ENCODE assay signal across 8 mouse cellular contexts in the genomic region with DNA sequence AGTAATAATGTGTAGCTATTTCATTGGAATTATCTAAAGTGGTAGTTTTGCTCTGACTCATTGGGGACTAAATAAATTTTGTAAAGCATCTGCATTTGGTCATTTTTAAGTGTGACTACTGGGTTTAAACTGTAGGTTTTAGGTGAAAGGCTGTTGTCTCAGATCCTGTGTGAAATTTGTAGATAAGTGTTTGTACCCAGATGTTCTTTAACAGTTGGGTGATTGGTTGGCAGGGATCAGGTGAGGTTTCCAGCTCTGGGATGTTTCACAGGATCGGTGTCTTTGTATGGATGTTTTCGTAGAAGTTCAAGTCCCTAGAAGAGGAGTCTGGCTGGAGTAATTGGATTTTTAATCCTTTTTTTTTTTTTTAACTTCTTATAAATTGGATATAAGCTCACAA. TPM values are rescaled to one million over a fixed set of nuclear protein-coding genes. Genes with fewer than 3 reads are reported as not detected.
A peak's percentile ranks its signal among the peaks of the same experiment; 100 is the strongest.
DNase-seq lines count a peak whose midpoint lies in the region; ATAC-seq and TF ChIP-seq lines count a peak whose summit lies in the region.

No protein-coding gene starts in this region.

- no peak for DNase-seq in kidney, postnatal 25 days
- DNase-seq in thymus, postnatal 4 days, result no peak
- no peak for DNase-seq in urinary bladder, postnatal 14 days (ENCODE audit: low spot score)
- DNase-seq in spleen, adult 18-20 months, result no peak

- no peaks in the 10 kb centered on the region for H3K9me3 ChIP-seq in kidney, embryonic 16.5 days (ENCODE audit: low read length)
- no peaks in the 10 kb centered on the region for H3K9me3 ChIP-seq in hindbrain, embryonic 15.5 days
- no peaks in the 10 kb centered on the region for H3K9me3 ChIP-seq in midbrain, embryonic 12.5 days

- peak overlapping the region; percentile 37 for H3K4me2 ChIP-seq in kidney, embryonic 16.5 days (replicated peaks; ENCODE audit: low read depth, low read length)
- H3K4me2 ChIP-seq in hindbrain, embryonic 15.5 days, result peak overlapping the region; percentile 44
- peak overlapping the region; percentile 42 for H3K4me2 ChIP-seq in midbrain, embryonic 12.5 days (replicated peaks)

- ATAC-seq in kidney, embryonic 16.5 days (ENCODE audit: low FRiP score, low TSS enrichment), result no peak
- ATAC-seq in hindbrain, embryonic 15.5 days (ENCODE audit: low FRiP score, low read depth), result no peak
- ATAC-seq in midbrain, embryonic 12.5 days (ENCODE audit: low FRiP score, low read depth), result no peak

- WGBS in kidney, embryonic 16.5 days, result 79% methylated on average over 2 of the region's 2 CpGs
- whole genome bisulfite sequencing in hindbrain, embryonic 15.5 days, result 93% methylated on average over 2 of the region's 2 CpGs
- 90% methylated on average over 2 of the region's 2 CpGs for WGBS in midbrain, embryonic 12.5 days

- no peak for TF ChIP-seq POLR2A in cortical plate, adult 2 months (IDR thresholded peaks at IDR 0.05; ENCODE audit: extremely low read depth, insufficient read depth, low read length)

- H3K4me1 ChIP-seq in kidney, embryonic 16.5 days (ENCODE audit: insufficient read depth, low read length), result no peaks in the 10 kb centered on the region
- H3K4me1 ChIP-seq in cortical plate, adult 2 months (ENCODE audit: control insufficient read depth, insufficient read depth, low read length), result peaks cover 3% of the 10 kb centered on the region
- H3K4me1 ChIP-seq in hindbrain, embryonic 15.5 days (replicated peaks), result peaks cover 9% of the 10 kb centered on the region; the same call in 1 of the 2 replicates
- H3K4me1 ChIP-seq in midbrain, embryonic 12.5 days, result peaks cover 7% of the 10 kb centered on the region

- peak overlapping the region; percentile 44; the same call in 1 of the 2 replicates for H3K4me3 ChIP-seq in kidney, embryonic 16.5 days (ENCODE audit: low read length)
- peak overlapping the region; percentile 75; the same call in 1 of the 2 replicates for H3K4me3 ChIP-seq in cortical plate, adult 2 months (ENCODE audit: insufficient read depth, low read length)
- no peak overlapping the region for H3K4me3 ChIP-seq in hindbrain, embryonic 15.5 days
- peak overlapping the region; percentile 42; the same call in 1 of the 2 replicates for H3K4me3 ChIP-seq in midbrain, embryonic 12.5 days

- H3K9ac ChIP-seq in kidney, embryonic 16.5 days (replicated peaks; ENCODE audit: low read length), result no peak overlapping the region
- no peak overlapping the region for H3K9ac ChIP-seq in hindbrain, embryonic 15.5 days
- H3K9ac ChIP-seq in midbrain, embryonic 12.5 days (replicated peaks), result no peak overlapping the region

- H3K36me3 ChIP-seq in kidney, embryonic 16.5 days (ENCODE audit: insufficient read depth, low read length), result peaks cover 19% of the 10 kb centered on the region
- peaks cover 21% of the 10 kb centered on the region for H3K36me3 ChIP-seq in hindbrain, embryonic 15.5 days
- peaks cover 37% of the 10 kb centered on the region for H3K36me3 ChIP-seq in midbrain, embryonic 12.5 days

- H3K27me3 ChIP-seq in kidney, embryonic 16.5 days (ENCODE audit: insufficient read depth, low read length), result no peaks in the 10 kb centered on the region
- no peaks in the 10 kb centered on the region for H3K27me3 ChIP-seq in hindbrain, embryonic 15.5 days
- no peaks in the 10 kb centered on the region for H3K27me3 ChIP-seq in midbrain, embryonic 12.5 days

- TF ChIP-seq CTCF in cortical plate, adult 2 months (IDR thresholded peaks at IDR 0.05; ENCODE audit: extremely low read depth, insufficient read depth, low read length), result no peak

- H3K27ac ChIP-seq in kidney, embryonic 16.5 days (ENCODE audit: low read length), result no peak overlapping the region
- no peak overlapping the region for H3K27ac ChIP-seq in cortical plate, adult 2 months (ENCODE audit: insufficient read depth, low read length)
- no peak overlapping the region for H3K27ac ChIP-seq in hindbrain, embryonic 15.5 days (replicated peaks)
- H3K27ac ChIP-seq in midbrain, embryonic 12.5 days (replicated peaks), result no peak overlapping the region

RNA-seq across cellular contexts. Expression of gene Eif4enif1, which starts 1.6 kb away (rescaled TPM):
- polyA plus RNA-seq in kidney, embryonic 16.5 days (2015; fragmentation: Nextera tagmentation; extraction: Ambion mirVana), result 47.8 and 49.5 TPM in 2 replicates
- polyA plus RNA-seq in cortical plate, adult 2 months (2012; rRNA removed), result 48.1 and 55.8 TPM in 2 replicates
- 53.5 and 58.9 TPM in 2 replicates for polyA plus RNA-seq in hindbrain, embryonic 15.5 days (2015; fragmentation: Nextera tagmentation; extraction: Ambion mirVana)
- 59.6 and 60.9 TPM in 2 replicates for polyA plus RNA-seq in midbrain, embryonic 12.5 days (2016; fragmentation: Nextera tagmentation; extraction: Ambion mirVana)

RNA-seq across cellular contexts. Expression of gene Sfi1, which starts 10.5 kb away (rescaled TPM):
- polyA plus RNA-seq in kidney, embryonic 16.5 days (2015; fragmentation: Nextera tagmentation; extraction: Ambion mirVana), result 15.2 and 20.7 TPM in 2 replicates
- 34.7 and 43.1 TPM in 2 replicates for polyA plus RNA-seq in cortical plate, adult 2 months (2012; rRNA removed)
- polyA plus RNA-seq in hindbrain, embryonic 15.5 days (2015; fragmentation: Nextera tagmentation; extraction: Ambion mirVana), result 16.9 and 17.2 TPM in 2 replicates
- 16.3 and 19.9 TPM in 2 replicates for polyA plus RNA-seq in midbrain, embryonic 12.5 days (2016; fragmentation: Nextera tagmentation; extraction: Ambion mirVana)
